Mouse (Mus musculus) lung, adult 2 months (tissue): ENCODE measurements around the gene Adamtsl5.

Experiments
- CTCF ChIP-seq: fragments of 200-500 bp; IDR thresholded peaks from 2 replicates; pipeline ENCODE4 v1.5.1; 2011; ENCODE audit warnings: mild to moderate bottlenecking, low read length, control low read depth; ENCODE audit not compliant: insufficient read depth
- POLR2A ChIP-seq: fragments of 200-500 bp; IDR thresholded peaks from 2 replicates; pipeline ENCODE4 v1.6.1; 2011; ENCODE audit warnings: low read depth, mild to moderate bottlenecking, control low read depth, low read length, borderline replicate concordance; ENCODE audit errors: extremely low read depth

GRCm38 (mm10) chr10:80384115-80384639 is 36.0 kb upstream of the Adamtsl5 start:
- TF ChIP-seq CTCF, result no peak
- no peak for TF ChIP-seq POLR2A
